Mouse (Mus musculus) frontal cortex, postnatal 36 days (tissue): Measurements from ENCODE around the gene Slc19a3.
"Not testable (repeated sequence)": the region's sequence is repeated elsewhere in the genome, so short reads cannot be mapped to it uniquely, and the experiment has no call there.

Source experiments
- DNase-seq, 2 experiments: peaks; one replicate each; pipeline ENCODE4 v3.0.0; 2022; ENCODE audit warnings: low spot score in 2 of 2

The Slc19a3 gene

GRCm38 (mm10) chr1:83007471-83007870 is 30.8 kb downstream of the Slc19a3 start:
- DNase-seq = no peak

DNA sequence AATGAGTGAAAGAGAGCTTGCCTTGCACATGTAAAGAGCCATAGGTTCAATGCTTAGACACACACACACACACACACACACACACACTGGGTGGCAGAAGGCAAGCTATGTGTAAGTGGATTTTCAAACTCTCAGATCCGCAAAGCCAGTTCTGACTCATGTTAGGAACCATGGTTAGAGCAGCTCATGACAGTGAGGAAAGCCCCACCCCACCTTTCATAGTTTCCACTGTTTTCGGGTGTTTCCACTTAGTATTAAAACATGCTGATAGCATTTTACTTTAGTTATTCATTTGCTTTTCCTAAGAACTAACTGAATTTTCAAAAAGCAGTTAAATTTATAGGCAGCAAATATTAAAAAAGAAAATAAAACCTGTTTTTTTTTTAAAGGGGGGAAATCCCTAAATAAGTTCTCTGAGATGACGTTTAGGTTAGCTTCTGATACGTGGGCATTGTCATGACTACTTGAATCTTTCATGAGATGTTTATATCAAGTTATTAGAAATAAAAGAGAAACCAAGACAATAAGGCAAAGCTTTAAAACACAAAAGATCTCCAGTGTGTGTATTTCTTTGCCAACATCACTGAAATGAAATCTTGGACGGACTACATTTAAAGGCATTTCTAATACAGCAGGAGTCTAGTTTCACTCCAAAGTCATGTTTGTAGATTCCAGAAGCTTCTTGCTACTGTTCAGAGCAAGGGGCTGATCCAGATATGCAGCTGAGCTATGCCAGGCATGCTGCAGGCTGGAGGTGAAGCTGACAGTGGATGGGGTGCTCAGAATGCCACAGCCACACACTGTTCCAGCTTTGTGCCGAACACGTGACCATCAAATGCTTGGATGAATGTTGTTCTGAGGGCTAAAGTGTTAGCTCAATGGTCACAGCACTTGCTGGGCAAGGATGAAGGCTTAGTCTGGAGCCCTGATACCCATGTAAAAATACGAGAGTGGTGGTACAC is 31.7 kb downstream of the Slc19a3 start:
- no peak for DNase-seq

- not testable (repeated sequence) for DNase-seq
Observed at GRCm38 (mm10) chr1:83000306-83000705, 37.9 kb downstream of the Slc19a3 start, which contains the start of gene Gm47959. Gene Gm47959, plus strand, starts transcription at chr1:83000548.

DNA sequence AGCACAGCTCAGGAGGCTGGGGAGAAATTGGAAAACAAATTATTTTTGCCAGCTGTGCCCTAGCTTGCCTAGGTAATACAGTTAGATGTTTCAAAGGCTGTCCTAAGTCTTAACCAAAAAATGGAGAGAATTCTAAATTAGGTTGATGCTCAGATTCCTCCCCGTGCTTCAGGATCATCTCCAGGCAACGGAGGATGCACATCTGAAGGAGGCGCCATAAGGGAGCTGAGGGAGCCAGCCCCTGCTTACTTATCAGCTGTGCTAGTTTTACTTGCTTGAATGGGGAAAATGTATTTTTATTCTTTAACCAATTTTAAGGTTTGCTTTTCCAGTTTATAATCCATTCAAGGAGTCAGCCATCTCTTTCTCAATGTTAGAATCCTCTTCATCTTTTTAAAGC is 44.3 kb downstream of the Slc19a3 start:
- DNase-seq = no peak

- no peak for DNase-seq
Observed at GRCm38 (mm10) chr1:82992093-82992492, 46.2 kb downstream of the Slc19a3 start.

DNA sequence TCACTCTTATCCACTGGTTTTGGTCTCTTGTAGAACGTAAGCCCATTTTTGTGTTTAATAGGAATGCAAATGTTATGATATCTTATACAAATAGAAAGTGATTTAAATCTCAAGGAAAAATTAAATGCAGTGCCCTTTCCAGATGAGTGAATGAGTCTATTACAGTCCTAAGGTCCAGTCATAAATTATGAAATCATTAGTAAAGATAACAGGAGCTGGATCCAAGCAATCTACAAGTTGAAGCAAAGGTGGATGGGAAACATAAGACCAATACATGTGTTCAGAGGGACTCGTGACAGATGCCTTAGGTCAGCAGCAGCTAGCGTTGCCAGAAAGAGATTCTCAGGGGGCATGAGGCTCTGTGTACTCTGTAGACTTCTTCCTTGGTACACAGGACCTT is 46.7 kb downstream of the Slc19a3 start:
- DNase-seq = no peak

- no peak for DNase-seq
Observed at GRCm38 (mm10) chr1:82991062-82991461, 47.2 kb downstream of the Slc19a3 start.

DNA sequence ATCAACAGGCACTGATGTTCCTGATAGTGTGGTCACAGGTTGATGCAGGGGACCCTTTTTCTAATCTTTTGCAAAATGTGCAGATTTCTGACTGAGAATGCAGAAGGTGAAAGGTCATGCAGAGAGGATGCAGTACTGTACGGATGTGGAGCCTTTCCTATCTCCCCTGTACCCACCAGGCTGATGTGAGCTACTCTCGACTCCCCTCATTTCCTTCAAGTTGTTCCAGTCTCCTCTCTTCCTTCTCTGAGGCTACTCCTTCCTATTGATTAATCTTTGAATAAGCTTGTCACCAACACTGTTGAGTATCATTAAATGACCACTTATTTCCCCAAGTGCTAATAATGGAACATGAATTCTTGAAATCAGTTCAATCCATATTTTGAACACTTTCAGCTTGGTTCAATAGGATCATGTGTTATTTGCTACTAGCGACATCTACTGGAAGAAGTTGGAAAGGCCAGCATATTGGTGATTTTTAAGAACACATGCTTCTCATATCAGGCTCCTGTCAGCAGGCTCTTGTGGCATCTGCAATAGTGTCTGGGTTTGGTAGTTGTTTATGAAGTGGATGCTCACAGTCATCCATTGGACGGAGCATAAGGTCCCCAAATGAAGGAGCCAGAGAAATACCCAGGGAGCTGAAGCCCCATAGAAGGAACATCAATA is 50.6 kb downstream of the Slc19a3 start:
- DNase-seq = peak; percentile 25 to 82

DNA sequence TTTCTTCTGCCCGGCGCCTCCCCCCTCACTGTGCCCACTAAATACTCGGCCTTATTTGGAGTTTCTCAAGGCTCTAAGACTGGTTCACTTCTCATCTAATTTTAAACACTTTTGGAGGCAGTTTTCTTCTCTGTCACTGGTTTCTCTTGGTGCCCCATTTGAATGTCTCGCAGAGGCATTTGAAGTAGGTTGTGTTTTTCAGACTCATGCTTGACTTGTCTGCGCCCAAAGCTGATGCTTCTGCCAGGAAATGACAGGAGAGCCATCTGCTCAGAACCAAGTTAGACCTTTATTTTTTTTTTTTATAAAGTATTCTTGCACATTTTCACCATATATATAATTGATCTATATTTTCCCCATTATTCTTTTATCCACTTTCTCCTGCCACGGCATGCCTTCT is 51.5 kb downstream of the Slc19a3 start:
- peak in 1 of 2 experiments; percentile 23 for DNase-seq

DNA sequence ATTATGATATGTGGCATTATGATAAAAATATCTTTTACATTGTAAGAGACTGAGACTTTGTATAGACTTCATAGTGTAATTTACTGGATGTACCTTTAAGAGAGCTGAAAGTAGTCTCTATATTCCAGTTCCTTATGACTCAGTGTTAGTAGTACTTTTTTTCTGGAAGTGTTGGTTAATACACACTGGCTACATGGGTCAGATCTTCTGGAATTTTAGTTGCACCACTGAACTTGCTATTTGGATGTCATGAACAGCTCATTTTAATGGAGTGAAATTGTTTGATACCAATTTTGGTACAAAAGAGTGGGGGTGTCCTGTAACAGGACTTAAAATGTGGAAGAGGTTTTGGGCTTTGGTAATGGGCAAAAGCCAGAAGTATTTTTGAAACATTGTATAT is 60.4 kb downstream of the Slc19a3 start:
- DNase-seq = no peak

- no peak for DNase-seq
Observed at GRCm38 (mm10) chr1:82975750-82976149, 62.5 kb downstream of the Slc19a3 start.

DNA sequence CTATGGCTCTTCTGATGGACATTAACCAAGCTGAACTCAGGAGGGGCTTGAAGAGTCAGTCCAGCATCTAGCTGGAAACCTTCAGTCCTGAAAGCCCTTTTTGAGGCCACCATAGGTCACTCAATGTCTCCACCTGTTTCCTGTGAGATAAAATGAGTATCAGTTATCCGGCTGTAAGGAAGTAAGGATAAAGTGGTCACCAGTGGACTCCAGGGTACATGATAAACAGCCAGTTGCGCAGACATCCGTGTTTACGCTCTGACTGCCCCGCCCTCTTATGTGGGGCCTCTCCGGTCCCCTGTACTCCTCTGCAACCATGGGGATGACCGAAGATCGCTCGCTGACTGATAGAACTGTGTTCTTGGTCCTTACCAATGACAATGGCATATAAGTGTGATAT is 63.9 kb downstream of the Slc19a3 start:
- no peak for DNase-seq

- DNase-seq = no peak
Observed at GRCm38 (mm10) chr1:82973901-82974300, 64.3 kb downstream of the Slc19a3 start.

DNA sequence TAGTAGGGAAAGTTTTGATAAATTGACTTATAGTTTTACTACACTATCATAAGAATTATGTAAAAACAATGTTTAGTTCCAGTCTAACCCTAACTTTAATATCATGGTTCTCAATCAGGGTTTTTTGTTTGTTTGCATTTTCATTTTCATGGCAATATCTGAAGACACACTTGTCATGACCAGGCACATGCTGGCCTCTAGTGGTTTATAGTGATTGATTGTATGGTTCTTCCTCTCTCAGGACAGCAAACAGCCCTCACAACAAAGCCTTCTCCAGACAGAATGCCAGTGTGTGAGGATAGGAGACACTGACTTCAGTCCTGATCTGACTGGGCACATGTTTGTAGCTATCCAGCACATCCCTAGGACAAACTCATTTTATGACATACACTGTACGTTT is 65.0 kb downstream of the Slc19a3 start:
- no peak for DNase-seq

- no peak for DNase-seq
Observed at GRCm38 (mm10) chr1:82972046-82972445, 66.2 kb downstream of the Slc19a3 start.

DNA sequence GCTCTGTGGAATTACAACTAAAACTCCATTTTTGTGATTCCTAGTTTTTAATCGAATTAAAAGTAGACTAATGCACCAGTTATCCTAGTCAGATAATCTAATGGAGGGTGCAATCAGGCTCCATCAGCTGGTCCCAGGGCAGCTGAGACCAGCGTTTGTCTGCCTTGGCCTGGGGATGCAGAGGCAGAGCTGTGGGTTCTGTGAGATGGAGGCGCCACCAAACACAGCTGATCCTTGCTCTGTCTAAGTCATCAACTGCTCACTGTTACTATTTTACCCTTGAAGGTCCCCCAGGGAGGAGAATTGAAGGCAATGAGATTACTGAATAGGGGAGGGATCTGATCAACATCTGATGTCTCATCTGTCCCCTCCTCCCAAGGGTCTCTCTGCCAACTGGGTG is 71.8 kb downstream of the Slc19a3 start:
- DNase-seq = no peak
